Mouse (Mus musculus) natural killer cell, adult 2 months (primary cell): ENCODE measurements around the gene Gpr15.

Experiments used
- DNase-seq, 2 experiments: peaks; one replicate each; pipeline ENCODE4 v3.0.0; 2022; ENCODE audit warnings: low spot score in 2 of 2

Gpr15 gene

DNA sequence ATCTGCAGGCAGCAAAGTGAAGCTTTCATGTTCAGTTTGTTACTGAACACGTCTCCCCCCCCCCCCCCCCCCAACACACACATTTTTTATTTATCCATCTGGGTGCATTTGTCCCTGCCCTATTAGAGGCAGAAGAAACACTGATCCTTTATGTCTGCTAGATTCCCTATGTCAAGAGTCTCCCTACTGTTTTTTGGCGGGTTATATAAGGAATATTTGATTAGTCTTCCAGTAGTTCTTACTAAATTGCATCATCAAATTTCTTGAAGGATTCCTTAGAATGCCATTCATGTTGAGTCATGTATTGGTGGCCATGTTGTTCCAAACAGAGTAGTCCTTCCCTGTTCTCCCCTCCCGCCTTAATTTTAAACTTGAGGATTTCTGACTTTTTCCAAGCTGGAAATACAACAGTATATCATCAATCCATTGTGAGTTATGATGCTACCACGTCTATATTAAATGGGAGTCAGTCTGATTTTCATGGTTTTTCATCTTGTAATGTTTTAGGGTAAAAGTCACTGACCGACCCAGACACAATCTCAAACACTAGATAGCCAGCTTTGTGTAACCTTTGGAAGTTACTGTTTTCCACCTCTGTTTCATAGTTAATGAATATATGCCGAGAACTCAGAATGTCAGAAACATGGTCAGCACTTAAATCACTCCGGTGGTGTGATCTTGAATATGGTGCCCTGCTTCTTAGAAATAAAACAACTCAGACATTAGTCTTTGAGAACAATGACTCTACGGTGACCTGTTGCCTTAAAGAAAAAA lies 47.5 kb downstream of the Gpr15 start:
- no peak for DNase-seq

GRCm38 (mm10) chr16:58670643-58671042 lies 48.2 kb downstream of the Gpr15 start:
- no peak for DNase-seq

GRCm38 (mm10) chr16:58669917-58670630 lies 48.8 kb downstream of the Gpr15 start, which contains the start of gene Cpox:
Gene Cpox, plus strand, starts transcription at chr16:58670292.
- DNase-seq = peak; percentile 46 to 52

GRCm38 (mm10) chr16:58669264-58669663 lies 49.6 kb downstream of the Gpr15 start:
- DNase-seq = no peak

GRCm38 (mm10) chr16:58668586-58668985 lies 50.3 kb downstream of the Gpr15 start:
- DNase-seq = no peak
